Mouse (Mus musculus) bone marrow, adult 2 months (tissue): ENCODE measurements around the gene Ptpn12.

ENCODE experiments used
- CTCF ChIP-seq: fragments of 200-500 bp; IDR thresholded peaks from 2 replicates; pipeline ENCODE4 v1.5.1; 2011; ENCODE audit warnings: low read length, control low read depth; ENCODE audit not compliant: control insufficient read depth, insufficient read depth
- POLR2A ChIP-seq: fragments of 200-500 bp; IDR thresholded peaks from 2 replicates; pipeline ENCODE4 v1.6.1; 2011; ENCODE audit warnings: low read depth, mild to moderate bottlenecking, control low read depth, low read length, borderline replicate concordance; ENCODE audit not compliant: control insufficient read depth

DNA sequence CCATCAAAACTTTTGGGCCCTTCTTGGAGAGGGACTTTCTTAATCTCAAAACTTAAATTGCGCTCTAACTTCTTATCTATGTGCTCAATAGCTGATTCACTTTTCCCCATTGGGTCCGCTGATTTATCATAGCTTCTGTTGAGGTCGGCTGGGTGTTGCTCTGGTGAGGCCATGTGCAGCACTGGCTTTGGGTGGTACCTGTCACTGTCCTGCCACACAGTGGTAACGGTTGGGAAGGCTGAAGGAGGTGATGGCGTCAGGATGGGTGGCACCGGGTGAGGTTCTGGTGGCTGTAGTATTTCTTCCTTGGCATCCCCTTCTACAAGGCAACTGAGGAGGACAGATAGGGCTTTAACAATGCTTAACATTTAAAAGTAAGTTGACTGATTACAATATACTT, 57.3 kb downstream of the Ptpn12 start:
- no peak for TF ChIP-seq CTCF
- no peak for TF ChIP-seq POLR2A
